Mouse (Mus musculus) CD4-positive helper T cell, adult 2 months (primary cell): ENCODE data around the gene Mthfd1.
A peak's percentile ranks its signal among the peaks of the same experiment; 100 is the strongest.

Experiments
- DNase-seq: peaks from one replicate; pipeline ENCODE4 v3.0.0-alpha.2; 2012; ENCODE audit warnings: low read depth, missing footprints, low spot score

Mthfd1 gene

GRCm38 (mm10) chr12:76345759-76346455 is 90.8 kb downstream of the Mthfd1 start:
- DNase-seq, result peak; percentile 80

- no peak for DNase-seq
Measured at GRCm38 (mm10) chr12:76349680-76350220, 94.7 kb downstream of the Mthfd1 start.

GRCm38 (mm10) chr12:76360868-76361267 is 105.8 kb downstream of the Mthfd1 start:
- DNase-seq, result no peak

GRCm38 (mm10) chr12:76361405-76362302 is 106.6 kb downstream of the Mthfd1 start:
- peak; percentile 81 for DNase-seq

GRCm38 (mm10) chr12:76362303-76362676 is 107.2 kb downstream of the Mthfd1 start:
- peak; percentile 84 for DNase-seq

GRCm38 (mm10) chr12:76366276-76366675 is 111.2 kb downstream of the Mthfd1 start:
- no peak for DNase-seq

- peak; percentile 70 for DNase-seq
Measured at GRCm38 (mm10) chr12:76367096-76367995, 112.2 kb downstream of the Mthfd1 start.

- DNase-seq, result peak; percentile 33
Measured at GRCm38 (mm10) chr12:76368201-76368789, 113.2 kb downstream of the Mthfd1 start.

GRCm38 (mm10) chr12:76368790-76369205 is 113.7 kb downstream of the Mthfd1 start:
- peak; percentile 67 for DNase-seq
